Mouse (Mus musculus) CH12.LX (cell line): Measurements from ENCODE around the gene Asb7. TPM values are rescaled to one million over a fixed set of nuclear protein-coding genes. Genes with fewer than 3 reads are reported as not detected.

ENCODE experiments used
- DNase-seq: peaks from one replicate; pipeline ENCODE4 v3.0.0-alpha.2; 2013; ENCODE audit errors: extremely low read depth
- H3K27ac ChIP-seq: 2 replicates; pipeline ENCODE4 v1.5.1; 2012; ENCODE audit warnings: low read depth, mild to moderate bottlenecking, control low read depth, moderate library complexity; ENCODE audit not compliant: insufficient read depth
- H3K27me3 ChIP-seq: replicated peaks from 2 replicates; pipeline ENCODE3; 2012; ENCODE audit warnings: inconsistent platforms
- H3K36me3 ChIP-seq, 2 experiments: replicated peaks in 1 of 2; 2 replicates each; pipeline versions ENCODE3 to v1.6.1; 2012; ENCODE audit warnings: inconsistent platforms in 1 of 2, low read length in 1 of 2, mild to moderate bottlenecking in 1 of 2, mixed read lengths in 1 of 2, moderate library complexity in 1 of 2; ENCODE audit not compliant: control insufficient read depth in 1 of 2, insufficient read depth in 1 of 2
- H3K4me1 ChIP-seq, 2 experiments: 2 replicates each; pipeline ENCODE4 v1.6.1; 2012; ENCODE audit warnings: inconsistent platforms in 1 of 2, moderate library complexity in 1 of 2; ENCODE audit not compliant: insufficient read depth in 2 of 2, control insufficient read depth in 1 of 2
- H3K4me2 ChIP-seq: 2 replicates; pipeline ENCODE4 v1.6.1; 2012; ENCODE audit warnings: low read depth, mild to moderate bottlenecking, control low read depth; ENCODE audit not compliant: poor library complexity, insufficient read depth, severe bottlenecking
- H3K4me3 ChIP-seq, 3 experiments: fragments of 150-350 bp in 1 of 3; sonication (generic) in 1 of 3; replicated peaks in 1 of 3; 2 replicates each; pipeline versions ENCODE3 to v1.5.1; 2011 to 2012; ENCODE audit warnings: low read depth in 2 of 3, low read length in 2 of 3, mild to moderate bottlenecking in 2 of 3, moderate library complexity in 2 of 3, control low read depth in 1 of 3, improper control_type of control experiment in 1 of 3, inconsistent platforms in 1 of 3, mixed read lengths in 1 of 3; ENCODE audit not compliant: poor library complexity in 1 of 3
- H3K79me2 ChIP-seq: replicated peaks from 2 replicates; pipeline ENCODE4 v1.6.1; 2012; ENCODE audit warnings: mild to moderate bottlenecking, moderate library complexity; ENCODE audit not compliant: control insufficient read depth, poor library complexity, insufficient read depth, severe bottlenecking; ENCODE audit errors: extremely low read depth
- H3K9ac ChIP-seq: 2 replicates; pipeline ENCODE4 v1.6.1; 2012; ENCODE audit warnings: low read depth, mild to moderate bottlenecking, control low read depth, moderate library complexity; ENCODE audit not compliant: insufficient read depth
- H3K9me3 ChIP-seq: replicated peaks from 2 replicates; pipeline ENCODE3; 2012; ENCODE audit warnings: low read length, inconsistent platforms, mixed read lengths
- BHLHE40 ChIP-seq: IDR thresholded peaks from 2 replicates; pipeline ENCODE4 v1.6.1; 2011; ENCODE audit warnings: mild to moderate bottlenecking, low read depth, low read length, improper control_type of control experiment
- CHD2 ChIP-seq: IDR thresholded peaks from 2 replicates; pipeline ENCODE4 v1.6.1; 2011; ENCODE audit warnings: low read length, improper control_type of control experiment
- E2F4 ChIP-seq: IDR thresholded peaks from 2 replicates; pipeline ENCODE4 v1.6.1; 2011; ENCODE audit warnings: low read depth, low read length, improper control_type of control experiment; ENCODE audit not compliant: insufficient replicate concordance
- ELF1 ChIP-seq: IDR thresholded peaks from 2 replicates; pipeline ENCODE4 v1.6.1; 2014; ENCODE audit warnings: low read depth, mild to moderate bottlenecking, inconsistent platforms, low read length, improper control_type of control experiment
- EP300 ChIP-seq: IDR thresholded peaks from 2 replicates; pipeline ENCODE4 v1.6.1; 2011; ENCODE audit warnings: low read length, improper control_type of control experiment
- ETS1 ChIP-seq: conservative IDR thresholded peaks from 2 replicates; pipeline ENCODE4 v1.6.1; 2012; ENCODE audit warnings: low read depth, mild to moderate bottlenecking, inconsistent platforms, low read length, improper control_type of control experiment, moderate library complexity
- IRF4 ChIP-seq: IDR thresholded peaks from 2 replicates; pipeline ENCODE4 v1.6.1; 2014; ENCODE audit warnings: low read depth, mild to moderate bottlenecking, inconsistent platforms, low read length, improper control_type of control experiment
- JUN ChIP-seq: IDR thresholded peaks from 2 replicates; pipeline ENCODE4 v1.6.1; 2011; ENCODE audit warnings: low read depth, mild to moderate bottlenecking, low read length, improper control_type of control experiment, moderate library complexity; ENCODE audit not compliant: insufficient read depth
- MAFK ChIP-seq: IDR thresholded peaks from 2 replicates; pipeline ENCODE4 v1.6.1; 2011; ENCODE audit warnings: low read length, improper control_type of control experiment; ENCODE audit not compliant: insufficient replicate concordance
- MAZ ChIP-seq: IDR thresholded peaks from 2 replicates; pipeline ENCODE4 v1.6.1; 2012; ENCODE audit warnings: low read depth, mild to moderate bottlenecking, inconsistent platforms, low read length, improper control_type of control experiment, moderate library complexity
- NRF1 ChIP-seq: IDR thresholded peaks from 2 replicates; pipeline ENCODE4 v1.6.1; 2014; ENCODE audit warnings: low read depth, mild to moderate bottlenecking, inconsistent platforms, low read length, improper control_type of control experiment, moderate library complexity
- PAX5 ChIP-seq: IDR thresholded peaks from 2 replicates; pipeline ENCODE4 v1.6.1; 2012; ENCODE audit warnings: low read length, inconsistent platforms, mixed read lengths
- POLR2AphosphoS2 ChIP-seq: IDR thresholded peaks from 2 replicates; pipeline ENCODE4 v1.6.1; 2011; ENCODE audit warnings: low read depth, low read length, improper control_type of control experiment
- RAD21 ChIP-seq: IDR thresholded peaks from 2 replicates; pipeline ENCODE4 v1.6.1; 2011; ENCODE audit warnings: low read depth, mild to moderate bottlenecking, low read length, improper control_type of control experiment, moderate library complexity
- RCOR1 ChIP-seq: conservative IDR thresholded peaks from 2 replicates; pipeline ENCODE4 v1.6.1; 2012; ENCODE audit warnings: low read depth, mild to moderate bottlenecking, inconsistent platforms, low read length, improper control_type of control experiment
- SMC3 ChIP-seq: IDR thresholded peaks from 2 replicates; pipeline ENCODE4 v1.6.1; 2011; ENCODE audit warnings: low read depth, low read length, improper control_type of control experiment
- UBTF ChIP-seq: IDR thresholded peaks from 2 replicates; pipeline ENCODE4 v1.6.1; 2012; ENCODE audit warnings: low read depth, mild to moderate bottlenecking, inconsistent platforms, low read length, improper control_type of control experiment, moderate library complexity
- USF1 ChIP-seq: IDR thresholded peaks from 2 replicates; pipeline ENCODE4 v1.6.1; 2014; ENCODE audit warnings: low read depth, mild to moderate bottlenecking, inconsistent platforms, low read length, improper control_type of control experiment
- USF2 ChIP-seq: conservative IDR thresholded peaks from 2 replicates; pipeline ENCODE4 v1.6.1; 2011; ENCODE audit warnings: low read depth, low read length, improper control_type of control experiment
- ZC3H11A ChIP-seq: IDR thresholded peaks from 2 replicates; pipeline ENCODE4 v1.6.1; 2012; ENCODE audit warnings: low read depth, mild to moderate bottlenecking, inconsistent platforms, low read length, improper control_type of control experiment
- ZKSCAN1 ChIP-seq: IDR thresholded peaks from 2 replicates; pipeline ENCODE4 v1.6.1; 2012; ENCODE audit warnings: low read depth, inconsistent platforms, low read length, improper control_type of control experiment, borderline replicate concordance
- ZMIZ1 ChIP-seq: IDR thresholded peaks from 2 replicates; pipeline ENCODE4 v1.6.1; 2012; ENCODE audit warnings: low read depth, mild to moderate bottlenecking, inconsistent platforms, low read length, improper control_type of control experiment
- ZNF384 ChIP-seq: IDR thresholded peaks from 2 replicates; pipeline ENCODE4 v1.6.1; 2012; ENCODE audit warnings: low read depth, low read length, improper control_type of control experiment, inconsistent platforms
- dilution Hi-C: fragments of 300-500 bp; cut with MboI; formaldehyde crosslinking; loops from 2 replicates; pipeline ENCODE4 v1.14.3; 2020; ENCODE audit warnings: low sequenced_read_pairs; ENCODE audit not compliant: extremely low pct_unique_long_range_greater_than_20kb, extremely low pct_ligation_motif_present
- in situ Hi-C: fragments of 300-500 bp; cut with MboI; formaldehyde crosslinking; loops from 3 replicates; pipeline ENCODE4 v1.14.3; 2019; ENCODE audit warnings: low sequenced_read_pairs, low pct_ligation_motif_present, low pct_unique_long_range_greater_than_20kb, mixed read lengths
- polyA plus RNA-seq: library from polyadenylated mRNA; unstranded; fragments of >175 nt; gene quantifications from 2 replicates; pipeline ENCODE4 v1.2.1, GENCODE M21; 2012; ENCODE audit warnings: low read depth; ENCODE audit not compliant: insufficient read length
- total RNA-seq, 2 experiments: library from RNA; depleted of rRNA; stranded (reverse); fragments of 300-350 nt in 1 of 2; fragments of >200 nt in 1 of 2; gene quantifications; 2 replicates each; pipeline ENCODE4 v1.2.3; 2012 to 2014

The Asb7 gene
- total and polyA plus RNA-seq, 3 experiments: 5.5 to 6.6 (median 6.2) TPM

- H3K4me2 ChIP-seq: no peak overlapping the region
- H3K9me3 ChIP-seq: no peaks in the 10 kb centered on the region
- H3K27ac ChIP-seq: no peak overlapping the region
- H3K4me3 ChIP-seq: no peak overlapping the region
- no peaks in the 10 kb centered on the region for H3K36me3 ChIP-seq
- no peaks in the 10 kb centered on the region for H3K79me2 ChIP-seq
- in situ Hi-C loops (no loop called here), dilution Hi-C loops (no loop called here)
- H3K4me1 ChIP-seq: no peaks in the 10 kb centered on the region
- no peak for DNase-seq
- peaks cover 39% of the 10 kb centered on the region for H3K27me3 ChIP-seq
- TF ChIP-seq ZKSCAN1 (no peak), POLR2AphosphoS2 (no peak), EP300 (no peak), UBTF (no peak), SMC3 (no peak), E2F4 (no peak), BHLHE40 (no peak), JUN (no peak), PAX5 (no peak), ZNF384 (no peak), ZC3H11A (no peak), RAD21 (no peak)
- H3K9ac ChIP-seq: no peak overlapping the region
Measured at GRCm38 (mm10) chr7:66600622-66601610, 88.5 kb downstream of the Asb7 start.

- H3K9ac ChIP-seq: no peak overlapping the region
- dilution Hi-C loops (no loop called here), in situ Hi-C loops (no loop called here)
- H3K4me1 ChIP-seq: no peaks in the 10 kb centered on the region
- TF ChIP-seq ZMIZ1: no peak
- no peak for TF ChIP-seq USF1
- TF ChIP-seq IRF4: no peak
- no peak for TF ChIP-seq USF2
- TF ChIP-seq CHD2: no peak
- no peak for TF ChIP-seq NRF1
- TF ChIP-seq MAFK: no peak
- no peak for TF ChIP-seq ELF1
- TF ChIP-seq RCOR1: no peak
- TF ChIP-seq BHLHE40: no peak
- no peak for TF ChIP-seq ETS1
- TF ChIP-seq MAZ: no peak
- no peak for TF ChIP-seq RAD21
- no peak overlapping the region for H3K4me2 ChIP-seq
- H3K4me3 ChIP-seq: no peak overlapping the region
- H3K9me3 ChIP-seq: no peaks in the 10 kb centered on the region
- no peaks in the 10 kb centered on the region for H3K36me3 ChIP-seq
- no peak for DNase-seq
- H3K27ac ChIP-seq: no peak overlapping the region
- H3K27me3 ChIP-seq: peaks cover 45% of the 10 kb centered on the region
- H3K79me2 ChIP-seq: no peaks in the 10 kb centered on the region
Measured at GRCm38 (mm10) chr7:66600126-66600525, 89.3 kb downstream of the Asb7 start.
